19 mouse cellular contexts compared by ENCODE assay signal in the genomic region with DNA sequence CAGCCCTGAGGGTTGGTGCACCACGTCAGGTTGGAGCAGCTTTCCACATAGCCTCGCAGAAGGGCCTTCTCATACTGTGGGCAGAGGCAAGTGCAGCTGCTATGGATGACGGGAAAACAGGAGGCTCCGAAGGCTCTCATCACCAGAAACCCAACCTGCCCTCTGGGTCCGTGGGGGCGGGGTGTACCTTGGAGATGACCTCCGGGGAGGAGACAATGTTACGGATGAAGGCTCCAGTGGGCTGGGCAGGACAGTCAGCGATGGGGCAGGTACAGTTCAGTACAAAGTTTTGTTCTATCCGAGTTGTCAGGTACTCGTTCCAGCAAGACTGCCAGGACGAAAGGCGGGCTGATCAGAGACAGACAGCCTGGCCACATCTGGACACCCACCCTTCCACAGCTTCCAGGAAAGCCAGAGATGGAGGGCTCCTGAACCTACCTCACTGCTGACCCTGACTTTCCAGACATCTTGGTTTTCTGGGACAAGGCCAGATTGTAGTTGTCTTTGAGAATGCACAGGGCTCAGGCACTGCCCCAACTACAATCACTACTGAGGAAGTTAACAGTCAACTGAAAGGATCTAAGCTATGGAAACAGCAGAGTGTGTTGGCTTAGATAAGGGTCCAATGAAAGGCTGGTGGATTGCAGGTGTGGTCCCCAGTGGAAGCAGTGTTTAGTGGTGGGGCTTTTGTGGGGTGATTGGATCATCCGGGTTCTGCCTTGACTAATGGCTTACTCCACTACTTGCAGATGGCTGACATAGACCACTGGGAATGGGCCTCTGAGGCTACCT. TPM values are rescaled to one million over a fixed set of nuclear protein-coding genes. Genes with fewer than 3 reads are reported as not detected.
DNase-seq lines count a peak whose midpoint lies in the region; ATAC-seq and TF ChIP-seq lines count a peak whose summit lies in the region.
"Had no signal": no experiment of that assay in that cellular context is flagged by ENCODE, and none has a peak within 500 bp of the region (broad histone marks: within the 10 kb centered on the region; RNA-seq: fewer than 3 reads in every experiment).

No protein-coding gene starts in this region.

- TF ChIP-seq CTCF in E14TG2a.4 (conservative IDR thresholded peaks at IDR 0.05; ENCODE audit: low read length): no peak

- peak overlapping the region; percentile 61 for H3K4me3 ChIP-seq in E14TG2a.4 (replicated peaks; ENCODE audit: low read length)
- H3K4me3 ChIP-seq: embryonic facial prominence, embryonic 12.5 days; forebrain, embryonic 15.5 days; heart, embryonic 13.5 days; hindbrain, embryonic 13.5 days; neural tube, embryonic 13.5 days had no signal

- H3K27me3 ChIP-seq in E14TG2a.4 (ENCODE audit: insufficient read depth, low read length): no peaks in the 10 kb centered on the region; the same call in 1 of the 2 replicates
- H3K27me3 ChIP-seq: embryonic facial prominence, embryonic 12.5 days; forebrain, embryonic 15.5 days; hindbrain, embryonic 13.5 days; neural tube, embryonic 13.5 days had no signal

- H3K36me3 ChIP-seq in E14TG2a.4 (ENCODE audit: insufficient read depth, low read length): peaks cover 27% of the 10 kb centered on the region

- no peaks in the 10 kb centered on the region for H3K9me3 ChIP-seq in E14TG2a.4 (ENCODE audit: low read length)
- H3K9me3 ChIP-seq: embryonic facial prominence, embryonic 12.5 days; forebrain, embryonic 15.5 days; G1E; heart, embryonic 13.5 days; hindbrain, embryonic 13.5 days; neural tube, embryonic 13.5 days had no signal

- peaks cover 49% of the 10 kb centered on the region for H3K4me1 ChIP-seq in E14TG2a.4 (replicated peaks; ENCODE audit: low read depth, low read length)
- H3K4me1 ChIP-seq: embryonic facial prominence, embryonic 12.5 days; forebrain, embryonic 15.5 days; heart, embryonic 13.5 days; neural tube, embryonic 13.5 days had no signal

- no peak for ATAC-seq in monocyte, adult 5-6 weeks (replicated peaks; ENCODE audit: insufficient number of reproducible peaks, low FRiP score, low TSS enrichment, poor library complexity, severe bottlenecking)
- ATAC-seq: forebrain, embryonic 15.5 days; inflammation-experienced regulatory T-cells, adult 6 months had no signal

- DNase-seq in adrenal gland, postnatal 14 days: peak; percentile 3
- DNase-seq in adrenal gland, adult 2 months: no peak
- peak; percentile 96 for DNase-seq in kidney, adult 9 months
- peak; percentile 89 to 96 for DNase-seq in kidney, postnatal 25 days
- DNase-seq in adrenal gland, postnatal 10 days: no peak
- DNase-seq in layer of hippocampus, postnatal 10 days (ENCODE audit: low spot score in 2 of 2): no peak
- DNase-seq: cerebellum, adult 9-11 months; lung, adult 2 months; spleen, adult 18-20 months; thymus, postnatal 36 days had no signal

RNA-seq across cellular contexts. Expression of gene Dnph1, which starts 7.5 kb away (rescaled TPM):
- 5.3 and 7.8 TPM in 2 replicates for total RNA-seq in adrenal gland, postnatal 14 days (2021)
- total RNA-seq in adrenal gland, adult 2 months (2021): 1 to 10 TPM; 3.7 to 6.1 TPM
- 3.6 and 3.7 TPM in 2 replicates for polyA plus RNA-seq in adrenal gland, adult 2 months (2012; rRNA removed)
- total RNA-seq in monocyte, adult 5-6 weeks (2017): not detected in 3 replicates
- total RNA-seq in adrenal gland, postnatal 10 days (2021): 1 to 10 TPM; 5.7 to 6.1 TPM
- total RNA-seq in layer of hippocampus, postnatal 10 days (2021): 1 to 10 TPM; 6.0 to 7.6 TPM

RNA-seq across cellular contexts. Expression of gene Ttbk1, which starts 16.6 kb away (rescaled TPM):
- total RNA-seq in adrenal gland, postnatal 14 days (2021): 0.78 and 1.4 TPM in 2 replicates
- total RNA-seq in adrenal gland, adult 2 months (2021): under 1 TPM; 0.52 to 0.69 TPM
- 0.53 and 0.70 TPM in 2 replicates for polyA plus RNA-seq in adrenal gland, adult 2 months (2012; rRNA removed)
- under 0.01 to 0.58 TPM (median 0.48 TPM) in 3 replicates for total RNA-seq in monocyte, adult 5-6 weeks (2017)
- 1 to 10 TPM; 1.2 to 2.2 TPM for total RNA-seq in adrenal gland, postnatal 10 days (2021)
- 100 to 1,000 TPM; 106 to 107 TPM for total RNA-seq in layer of hippocampus, postnatal 10 days (2021)

RNA-seq across cellular contexts. Expression of gene Cul9, which starts 42.1 kb away (rescaled TPM):
- 17.1 and 20.7 TPM in 2 replicates for total RNA-seq in adrenal gland, postnatal 14 days (2021)
- total RNA-seq in adrenal gland, adult 2 months (2021): 10 to 100 TPM; 20.0 to 23.1 TPM
- polyA plus RNA-seq in adrenal gland, adult 2 months (2012; rRNA removed): 42.3 and 48.0 TPM in 2 replicates
- 4.4 to 7.6 TPM (median 4.9 TPM) in 3 replicates for total RNA-seq in monocyte, adult 5-6 weeks (2017)
- 10 to 100 TPM; 14.3 to 22.9 TPM for total RNA-seq in adrenal gland, postnatal 10 days (2021)
- 10 to 100 TPM; 42.1 to 52.6 TPM for total RNA-seq in layer of hippocampus, postnatal 10 days (2021)

RNA-seq across cellular contexts. Expression of gene Srf, which starts 51.9 kb away (rescaled TPM):
- 38.4 and 39.2 TPM in 2 replicates for total RNA-seq in adrenal gland, postnatal 14 days (2021)
- 10 to 100 TPM; 35.6 to 45.2 TPM for total RNA-seq in adrenal gland, adult 2 months (2021)
- 178 and 199 TPM in 2 replicates for polyA plus RNA-seq in adrenal gland, adult 2 months (2012; rRNA removed)
- 24.8 to 46.0 TPM (median 36.6 TPM) in 3 replicates for total RNA-seq in monocyte, adult 5-6 weeks (2017)
- total RNA-seq in adrenal gland, postnatal 10 days (2021): 10 to 100 TPM; 33.6 to 37.6 TPM
- total RNA-seq in layer of hippocampus, postnatal 10 days (2021): 10 to 100 TPM; 46.4 to 53.9 TPM

Comparison
In these comparisons a context has a peak if more than half of its experiments do, and no peak if none do; other contexts are left out.
1. DNase-seq: peak in adrenal gland, postnatal 14 days (single experiment), kidney, adult 9 months (single experiment) and kidney, postnatal 25 days (2 of 2); none in adrenal gland, adult 2 months (single experiment), adrenal gland, postnatal 10 days (single experiment) and layer of hippocampus, postnatal 10 days (0 of 2).
2. RNA of gene Ttbk1, which starts 16.6 kb away (total RNA-seq): 106 to 107 TPM in layer of hippocampus, postnatal 10 days; 1.2 to 2.2 TPM in adrenal gland, postnatal 10 days, 0.78 to 1.4 TPM in adrenal gland, postnatal 14 days, 0.52 to 0.69 TPM in adrenal gland, adult 2 months and under 0.01 to 0.58 TPM in monocyte, adult 5-6 weeks; every median in the first group is over 10 times any median in the second.